ENCODE assay signal across 11 mouse cellular contexts in genomic region chr9:66590051-66590450, GRCm38 (mm10). TPM values are rescaled to one million over a fixed set of nuclear protein-coding genes. Genes with fewer than 3 reads are reported as not detected.
DNase-seq lines count a peak whose midpoint lies in the region; ATAC-seq lines count a peak whose summit lies in the region.
"Had no signal": no experiment of that assay in that cellular context is flagged by ENCODE, and none has a peak within 500 bp of the region (broad histone marks: within the 10 kb centered on the region; RNA-seq: fewer than 3 reads in every experiment).

No protein-coding gene starts in this region.

- H3K9ac ChIP-seq in forebrain, embryonic 15.5 days (replicated peaks) = no peak overlapping the region
- H3K9ac ChIP-seq in stomach, embryonic 14.5 days (replicated peaks; ENCODE audit: low read depth, low read length) = no peak overlapping the region

- no peak for ATAC-seq in forebrain, embryonic 15.5 days (replicated peaks)
- ATAC-seq in stomach, embryonic 14.5 days (ENCODE audit: insufficient number of reproducible peaks, insufficient read depth, low FRiP score, low read depth) = no peak
- no peak for ATAC-seq in granulocyte monocyte progenitor cell, adult 5-6 weeks (replicated peaks; ENCODE audit: poor library complexity, severe bottlenecking)

- no peaks in the 10 kb centered on the region for H3K36me3 ChIP-seq in forebrain, embryonic 15.5 days
- H3K36me3 ChIP-seq in limb, embryonic 10.5 days = no peaks in the 10 kb centered on the region
- no peaks in the 10 kb centered on the region for H3K36me3 ChIP-seq in stomach, embryonic 14.5 days (ENCODE audit: control insufficient read depth, insufficient read depth, low read length)

- H3K4me2 ChIP-seq in forebrain, embryonic 15.5 days (replicated peaks) = peak overlapping the region; percentile 73
- 0 out of 2 replicates have a peak overlapping the region, but pooled peaks have one; percentile 3 for H3K4me2 ChIP-seq in stomach, embryonic 14.5 days (replicated peaks; ENCODE audit: low read depth, low read length)

- H3K4me1 ChIP-seq in forebrain, embryonic 15.5 days = peaks cover 54% of the 10 kb centered on the region
- peaks cover 66% of the 10 kb centered on the region for H3K4me1 ChIP-seq in limb, embryonic 10.5 days
- H3K4me1 ChIP-seq in stomach, embryonic 14.5 days (ENCODE audit: control insufficient read depth, insufficient read depth, low read length) = peaks cover 43% of the 10 kb centered on the region

- H3K27ac ChIP-seq in forebrain, embryonic 15.5 days (replicated peaks) = no peak overlapping the region
- no peak overlapping the region for H3K27ac ChIP-seq in limb, embryonic 10.5 days
- H3K27ac ChIP-seq in stomach, embryonic 14.5 days (ENCODE audit: low read length) = no peak overlapping the region

- H3K4me3 ChIP-seq in forebrain, embryonic 15.5 days = peak overlapping the region; percentile 20; the same call in 1 of the 2 replicates
- peak overlapping the region; percentile 14; the same call in 1 of the 2 replicates for H3K4me3 ChIP-seq in limb, embryonic 10.5 days
- H3K4me3 ChIP-seq in stomach, embryonic 14.5 days (ENCODE audit: low read depth, low read length) = no peak overlapping the region

- 34% methylated on average over 2 of the region's 2 CpGs for WGBS in forebrain, embryonic 15.5 days
- WGBS in limb, embryonic 10.5 days = 68% methylated on average over 2 of the region's 2 CpGs
- 41% methylated on average over 2 of the region's 2 CpGs for WGBS in stomach, embryonic 14.5 days

- H3K9me3 ChIP-seq in forebrain, embryonic 15.5 days = no peaks in the 10 kb centered on the region
- H3K9me3 ChIP-seq in limb, embryonic 10.5 days (replicated peaks) = no peaks in the 10 kb centered on the region
- H3K9me3 ChIP-seq in stomach, embryonic 14.5 days (ENCODE audit: control insufficient read depth, low read depth, low read length) = no peaks in the 10 kb centered on the region

- DNase-seq in kidney, adult 11 months = peak; percentile 2
- DNase-seq in kidney, adult 9 months = no peak
- no peak for DNase-seq in limb, embryonic 10.5 days (ENCODE audit: low spot score)
- DNase-seq in thymus, adult 18-20 months = no peak
- DNase-seq in lung, adult 18-20 months = no peak
- DNase-seq: kidney, adult 18-20 months; layer of hippocampus, postnatal 36 days; lung, postnatal 36 days had no signal

- no peaks in the 10 kb centered on the region for H3K27me3 ChIP-seq in forebrain, embryonic 15.5 days
- H3K27me3 ChIP-seq in limb, embryonic 10.5 days (ENCODE audit: low read depth, poor library complexity, severe bottlenecking) = no peaks in the 10 kb centered on the region
- H3K27me3 ChIP-seq in stomach, embryonic 14.5 days (ENCODE audit: control insufficient read depth, insufficient read depth, low read length) = no peaks in the 10 kb centered on the region

RNA-seq across cellular contexts. Expression of gene Usp3, which starts 2.9 kb away (rescaled TPM):
- 107 and 110 TPM in 2 replicates for polyA plus RNA-seq in forebrain, embryonic 15.5 days (2015; fragmentation: Nextera tagmentation; extraction: Ambion mirVana)
- 104 and 105 TPM in 2 replicates for polyA plus RNA-seq in limb, embryonic 10.5 days (2016; fragmentation: Nextera tagmentation; extraction: Ambion mirVana)
- 74.3 and 81.4 TPM in 2 replicates for polyA plus RNA-seq in stomach, embryonic 14.5 days (2014; fragmentation: Nextera tagmentation; extraction: Ambion mirVana)
- total RNA-seq in granulocyte monocyte progenitor cell, adult 5-6 weeks (2014; fragmentation: Nextera tagmentation) = 37.4 and 72.1 TPM in 2 replicates
- total RNA-seq in granulocyte monocyte progenitor cell, adult 5-6 weeks (2017) = 50.4 and 55.5 TPM in 2 replicates
